Mouse (Mus musculus) left cerebral cortex, postnatal 14 days (tissue): ENCODE results near the gene Atp5d. TPM values are rescaled to one million over a fixed set of nuclear protein-coding genes. Genes with fewer than 3 reads are reported as not detected.

Source experiments
- DNase-seq, 2 experiments: peaks; one replicate each; pipeline ENCODE4 v3.0.0; 2021 to 2022; ENCODE audit warnings: low spot score in 2 of 2, mixed read lengths in 1 of 2
- intact Hi-C: fragments of 180-260 bp; cut with DNase I; formaldehyde crosslinking; loops from one replicate; pipeline ENCODE4 v1.15.1; 2025
- total RNA-seq, 2 experiments: library from RNA; stranded (reverse); gene quantifications; 2 replicates each; pipeline ENCODE4 v1.2.3; 2021

Gene Atp5d
- total RNA-seq, 2 experiments from 2014 or later, result 403 to 424 TPM

DNA sequence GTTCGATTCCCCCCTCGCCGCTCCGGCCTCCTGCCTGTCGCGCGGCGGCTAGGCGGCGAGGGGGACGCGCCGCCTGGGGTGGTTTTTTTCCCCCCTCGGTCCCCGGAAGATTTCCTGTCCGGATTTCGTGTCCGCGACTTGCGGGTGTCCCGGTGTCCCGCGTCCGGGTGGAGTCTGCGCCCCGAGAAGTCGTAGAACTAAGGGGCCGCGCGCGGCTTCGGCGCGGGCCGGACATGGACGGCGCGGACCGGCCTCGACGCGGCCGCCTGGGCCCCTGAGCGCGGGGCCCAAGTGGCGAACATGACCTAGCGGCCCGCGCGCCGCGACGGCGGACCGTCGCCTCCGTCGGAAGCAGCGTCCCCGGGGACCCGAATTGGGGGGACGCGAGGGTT, 22.5 kb upstream of the Atp5d start:
- intact Hi-C loops, result no loop called here
- DNase-seq, result no peak

DNA sequence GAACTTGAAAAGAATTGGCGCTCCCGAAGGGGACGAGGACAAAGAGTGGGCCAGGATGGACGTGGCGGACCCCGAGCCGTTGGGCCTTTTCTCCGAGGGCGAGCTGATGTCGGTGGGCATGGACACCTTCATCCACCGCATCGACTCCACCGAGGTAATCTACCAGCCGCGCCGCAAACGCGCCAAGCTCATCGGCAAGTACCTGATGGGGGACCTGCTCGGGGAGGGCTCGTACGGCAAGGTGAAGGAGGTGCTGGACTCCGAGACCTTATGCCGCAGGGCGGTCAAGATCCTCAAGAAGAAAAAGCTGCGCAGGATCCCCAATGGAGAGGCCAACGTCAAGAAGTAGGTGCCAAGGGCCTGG, 21.9 kb upstream of the Atp5d start:
- no peak for DNase-seq
- intact Hi-C loops, result no loop called here

DNA sequence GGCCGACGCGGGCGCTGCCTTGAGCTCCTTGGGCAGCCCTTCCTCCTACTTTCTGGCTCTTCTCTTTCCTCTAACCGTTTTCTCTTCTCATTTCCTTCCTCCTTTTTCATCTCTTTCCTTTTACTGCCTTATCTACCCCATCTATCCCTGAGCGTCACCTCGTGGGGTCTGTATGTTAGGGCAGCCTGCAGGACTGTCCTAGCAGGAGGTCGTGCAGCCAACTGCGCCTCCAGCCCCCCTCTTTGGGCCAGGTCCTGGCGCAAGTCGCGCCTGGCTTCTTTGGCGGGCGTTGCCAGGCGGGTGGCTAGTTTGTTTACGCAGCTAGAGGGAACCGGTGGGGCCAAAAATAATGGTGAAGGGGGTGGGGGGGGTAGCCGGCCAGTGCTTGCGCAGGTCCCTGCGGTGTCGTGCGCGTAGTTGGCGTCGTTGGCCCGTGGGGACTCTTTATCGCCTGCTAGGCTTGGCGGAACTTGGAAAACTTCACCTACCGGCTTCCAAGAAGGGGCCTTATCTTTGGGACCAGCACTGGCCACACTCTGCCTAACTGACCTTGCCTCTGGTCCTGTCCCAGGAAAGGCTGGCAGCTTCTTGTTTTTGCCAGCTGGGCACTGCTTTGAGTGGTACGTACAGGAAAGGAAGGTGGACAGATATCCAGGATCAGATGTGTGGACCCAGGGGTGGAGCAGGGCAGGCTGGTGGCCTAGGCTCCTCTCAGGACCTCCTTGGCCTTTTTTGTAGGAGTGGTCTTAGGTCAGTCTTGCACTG, 21.3 kb upstream of the Atp5d start:
- no peak for DNase-seq
- intact Hi-C loops, result no loop called here

DNA sequence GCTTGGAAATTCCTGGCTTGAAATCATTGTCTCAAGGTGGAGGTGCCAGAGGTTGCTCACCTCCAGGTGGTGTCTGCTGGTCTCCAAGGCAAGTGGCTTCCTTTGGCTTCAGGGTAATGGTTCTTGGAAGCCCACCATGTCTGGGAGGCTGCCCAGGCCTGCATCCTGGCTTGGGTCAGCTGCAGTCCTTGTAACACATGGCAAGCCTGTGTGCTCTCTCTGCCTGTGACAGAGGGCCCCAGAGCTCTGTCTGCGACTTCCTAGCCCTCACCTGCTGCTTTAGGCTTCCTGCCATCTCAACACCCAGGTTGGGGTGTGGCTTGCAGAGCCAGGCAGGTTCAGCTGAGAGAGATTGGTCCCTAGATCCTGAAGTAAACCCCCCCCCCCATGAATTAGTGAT, 20.7 kb upstream of the Atp5d start:
- intact Hi-C loops, result no loop called here

DNA sequence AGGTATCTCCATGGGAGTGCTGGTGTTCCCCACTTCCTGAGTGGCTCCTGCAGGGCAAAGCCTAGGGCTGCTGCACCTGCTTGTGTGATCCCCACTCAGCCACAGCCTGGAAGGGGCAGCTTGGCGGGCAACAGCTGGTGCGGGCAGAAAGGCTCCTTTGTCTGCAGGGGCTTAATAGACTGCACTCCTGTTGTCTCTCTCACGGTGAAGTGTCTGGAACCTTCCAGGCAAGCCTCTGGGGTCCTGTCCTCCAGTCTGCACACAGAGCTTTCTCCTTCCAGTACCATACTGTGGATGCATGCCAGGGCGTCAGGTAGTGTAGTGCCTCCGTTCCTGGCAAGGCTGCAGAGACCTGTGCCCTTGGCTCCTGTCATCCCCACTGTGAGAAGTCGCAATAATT, 19.9 kb upstream of the Atp5d start:
- DNase-seq, result no peak
- intact Hi-C loops, result no loop called here

More for the DNA sequence above, 20.7 kb upstream of the Atp5d start:
- no peak for DNase-seq

DNA sequence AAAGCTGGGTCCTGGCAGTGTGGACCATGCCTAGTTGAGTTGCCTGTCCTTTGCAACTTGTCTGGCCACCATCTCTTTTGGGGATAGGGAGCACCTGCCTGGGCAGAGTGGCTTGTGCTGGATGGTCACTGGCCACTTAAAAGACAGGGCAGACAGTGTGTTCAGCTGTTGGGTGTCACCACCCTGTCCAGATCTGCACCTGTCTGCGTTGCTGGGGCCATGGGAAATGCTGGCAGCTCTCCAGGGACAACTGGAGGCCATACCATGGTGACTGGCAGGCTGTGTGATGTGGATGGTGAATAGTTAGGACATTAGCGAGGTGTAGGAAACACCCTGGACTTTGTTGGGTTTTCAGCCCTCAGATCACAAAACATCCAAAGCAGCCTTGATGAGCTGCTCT, 18.3 kb upstream of the Atp5d start:
- intact Hi-C loops, result no loop called here
- DNase-seq, result no peak

DNA sequence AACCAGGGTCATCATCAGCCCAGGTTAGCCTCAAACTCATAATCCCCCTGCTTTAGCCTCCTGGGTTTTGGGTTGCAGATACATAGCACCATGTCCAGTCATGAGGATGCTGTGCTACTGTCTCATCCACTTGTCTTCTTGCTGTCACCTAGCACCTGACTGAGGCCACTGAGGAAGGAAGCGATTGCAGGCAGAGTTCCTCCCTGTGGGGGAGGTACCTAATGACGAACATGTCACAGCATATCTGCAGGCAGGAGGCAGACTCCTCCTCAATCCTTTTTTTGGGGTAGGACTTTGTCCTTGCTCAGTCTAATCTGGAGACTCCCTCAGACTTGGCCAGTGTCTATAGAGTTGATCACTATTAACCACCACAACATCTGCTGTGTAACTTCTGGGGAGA, 16.8 kb upstream of the Atp5d start:
- intact Hi-C loops, result no loop called here
- DNase-seq, result no peak

DNA sequence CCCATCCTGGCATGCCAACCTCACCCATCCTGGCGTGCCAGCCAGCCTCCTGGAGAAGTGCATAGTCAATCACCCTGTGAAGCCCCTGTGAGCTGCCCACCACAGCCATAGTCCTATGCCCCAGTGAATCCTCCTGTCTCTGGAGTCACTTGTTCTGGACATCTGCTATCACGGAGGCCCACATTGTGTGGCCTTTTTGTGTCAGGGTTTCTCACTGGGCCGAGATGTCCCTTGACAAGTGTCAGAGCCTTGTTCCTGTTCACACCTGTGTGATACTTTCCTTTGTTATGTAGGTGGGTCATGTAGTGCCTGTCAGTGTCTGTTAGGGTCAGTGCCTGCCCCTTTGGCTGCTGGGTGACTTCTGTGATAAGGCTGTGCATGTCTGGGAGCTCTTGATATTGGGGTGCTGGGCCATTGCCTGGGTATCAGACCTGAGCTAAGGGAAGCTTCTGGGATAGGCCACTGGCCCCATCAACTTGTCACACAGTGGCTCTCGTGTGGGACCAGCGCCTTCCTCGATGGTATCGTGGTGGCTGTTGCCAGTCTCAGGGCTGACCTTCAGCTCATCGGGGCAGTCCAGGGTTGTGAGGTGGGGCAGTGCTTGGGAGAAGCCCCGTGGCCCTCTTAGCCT, 14.4 kb upstream of the Atp5d start:
- intact Hi-C loops, result no loop called here

DNA sequence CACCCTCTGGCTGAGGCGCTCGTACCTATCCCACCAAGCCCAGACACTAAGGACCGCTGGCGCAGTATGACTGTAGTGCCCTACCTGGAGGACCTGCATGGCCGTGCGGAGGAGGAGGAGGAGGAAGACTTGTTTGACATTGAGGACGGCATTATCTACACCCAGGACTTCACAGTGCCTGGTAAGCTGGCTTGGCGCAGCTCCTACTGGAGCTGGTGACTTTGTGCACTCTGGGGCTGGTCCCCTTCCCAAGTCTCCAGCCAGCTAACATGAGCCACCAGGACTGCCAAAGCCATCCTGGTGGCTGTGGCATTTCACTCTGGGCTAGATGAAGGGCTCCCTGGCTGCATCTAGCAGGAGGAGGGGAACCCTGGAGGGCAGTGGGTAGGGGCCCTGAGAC, 10.5 kb upstream of the Atp5d start:
- intact Hi-C loops, result no loop called here
- DNase-seq, result no peak

More for the DNA sequence above, 14.4 kb upstream of the Atp5d start:
- DNase-seq, result no peak

DNA sequence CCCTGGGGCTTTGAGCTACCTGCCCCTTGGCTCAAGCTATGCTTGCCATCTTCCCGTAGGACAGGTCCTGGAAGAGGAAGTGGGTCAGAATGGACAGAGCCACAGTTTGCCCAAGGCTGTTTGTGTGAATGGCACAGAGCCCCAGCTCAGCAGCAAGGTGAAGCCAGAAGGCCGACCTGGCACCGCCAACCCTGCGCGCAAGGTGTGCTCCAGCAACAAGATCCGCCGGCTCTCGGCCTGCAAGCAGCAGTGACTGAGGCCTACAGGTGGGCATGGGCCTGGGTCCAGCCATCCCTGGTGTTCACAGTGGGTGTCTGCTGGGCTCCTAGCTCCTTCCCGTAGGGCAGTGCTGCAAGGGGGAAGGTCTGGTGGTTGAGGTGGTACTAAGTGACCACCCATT, 8.6 kb upstream of the Atp5d start:
- intact Hi-C loops, result no loop called here
- peak in 1 of 2 experiments; percentile 37 for DNase-seq

DNA sequence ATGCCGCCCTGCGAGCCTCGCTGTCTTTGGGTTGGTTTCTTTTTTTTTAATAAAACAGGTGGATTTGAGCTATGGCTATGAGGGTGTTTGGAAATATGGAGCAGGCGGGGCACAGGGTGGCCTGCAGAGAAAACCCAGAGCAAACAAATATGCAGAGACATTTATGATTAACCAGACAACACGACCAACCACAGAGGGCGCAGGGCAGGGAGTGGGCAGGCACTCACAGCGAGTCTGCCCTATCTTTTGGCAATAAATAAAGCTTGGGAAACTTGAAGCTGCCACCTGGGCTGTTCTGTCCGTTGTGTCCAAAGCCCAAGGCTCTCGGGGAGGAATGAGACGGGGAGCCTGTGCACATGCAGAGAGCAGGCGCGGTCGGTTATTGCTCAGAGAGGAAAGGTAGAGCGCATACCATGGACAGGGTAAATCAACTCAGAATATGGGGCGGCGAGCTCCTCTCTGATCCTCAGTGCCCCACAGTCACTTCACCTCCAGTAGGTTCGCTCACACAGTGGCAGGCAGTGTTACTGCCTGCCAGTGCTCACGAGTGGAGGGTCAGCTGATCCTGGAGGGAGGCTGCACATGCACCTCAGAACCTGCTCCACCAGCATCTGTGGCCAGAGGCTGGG, 7.9 kb upstream of the Atp5d start:
- intact Hi-C loops, result no loop called here

DNA sequence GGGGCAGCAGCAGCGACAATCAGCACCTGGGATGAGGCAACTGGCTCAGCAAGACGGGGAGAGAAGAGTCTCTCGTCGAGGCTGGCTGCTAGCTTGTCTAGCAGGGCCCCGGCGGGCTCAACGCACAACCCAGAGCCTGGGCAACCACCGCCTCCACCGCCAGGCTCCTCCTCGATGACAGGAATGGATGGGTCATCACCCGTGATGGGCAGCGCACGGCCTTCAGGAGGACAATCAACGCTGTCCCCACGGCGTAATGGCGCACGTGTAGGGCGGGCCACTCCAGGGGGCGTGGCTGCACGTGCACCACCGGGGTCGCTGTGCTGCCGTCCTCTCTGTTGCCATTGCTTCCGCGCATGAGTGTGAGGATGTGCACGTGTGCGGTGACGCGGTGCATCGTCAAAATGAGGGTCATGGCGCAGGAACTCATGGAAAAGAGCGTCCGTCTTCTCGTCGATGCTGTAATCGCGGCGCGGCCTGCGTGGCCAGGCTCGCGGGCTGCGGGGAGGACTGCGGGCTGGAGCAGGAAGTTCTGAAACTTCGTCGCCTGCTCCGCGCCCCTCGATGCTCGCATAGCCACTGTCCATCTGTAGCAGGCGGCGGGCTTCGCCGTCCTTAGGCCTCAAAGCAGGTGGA, 7.0 kb upstream of the Atp5d start:
- intact Hi-C loops, result no loop called here
- DNase-seq, result peak; percentile 76 to 79

More for the DNA sequence above, 7.9 kb upstream of the Atp5d start:
- no peak for DNase-seq

DNA sequence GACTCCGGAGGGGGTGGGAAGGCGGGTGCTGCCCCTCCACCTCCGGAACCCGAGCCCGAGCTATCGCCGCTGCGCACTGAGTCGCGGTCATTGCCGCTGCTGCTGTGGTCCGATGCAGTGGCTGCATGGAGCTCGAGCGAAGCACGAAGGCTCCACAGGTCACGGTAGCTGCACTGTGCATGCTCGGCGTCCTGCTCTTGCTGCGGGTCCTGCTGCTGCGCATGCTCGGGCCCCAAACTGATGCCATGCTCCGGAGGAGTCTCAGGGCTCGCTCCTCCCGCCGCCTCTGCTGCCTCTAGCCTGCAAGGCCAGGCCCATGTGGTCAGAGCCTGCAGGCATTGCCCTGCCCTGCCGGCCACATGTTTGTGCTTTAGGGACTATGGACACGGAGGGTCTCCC, 6.5 kb upstream of the Atp5d start:
- intact Hi-C loops, result no loop called here
- no peak for DNase-seq

DNA sequence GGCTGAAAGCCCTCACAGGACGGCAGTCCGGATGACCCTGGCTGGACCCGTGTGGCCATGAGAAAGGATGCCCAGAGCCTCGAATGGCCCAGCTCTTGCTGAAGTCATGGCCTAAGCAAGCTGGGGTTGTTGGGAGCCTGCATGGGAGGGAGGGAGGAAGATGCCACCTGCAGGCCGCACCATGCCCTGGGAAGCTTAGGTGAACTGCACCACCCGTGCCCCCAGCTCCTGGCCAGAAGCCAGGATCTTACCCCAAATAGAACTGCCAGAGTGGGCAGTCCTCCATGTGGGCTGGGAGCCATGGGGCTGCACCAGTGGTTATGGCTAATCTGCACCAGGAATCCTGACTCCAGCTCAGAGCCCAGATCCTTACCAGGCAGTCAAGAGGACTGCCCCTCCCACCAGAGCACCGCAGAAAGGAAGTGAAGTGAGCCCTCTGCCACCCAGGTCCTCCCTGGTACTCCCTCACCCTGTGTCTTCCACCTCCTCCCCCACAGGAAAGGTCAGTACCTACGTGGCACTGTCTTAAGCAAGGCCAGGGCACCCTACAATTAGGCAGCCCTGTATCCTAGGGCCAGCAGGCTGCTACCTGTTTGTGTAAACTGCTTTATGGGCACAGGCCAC, 5.1 kb upstream of the Atp5d start:
- intact Hi-C loops, result no loop called here
- peak in 1 of 2 experiments; percentile 34 for DNase-seq

DNA sequence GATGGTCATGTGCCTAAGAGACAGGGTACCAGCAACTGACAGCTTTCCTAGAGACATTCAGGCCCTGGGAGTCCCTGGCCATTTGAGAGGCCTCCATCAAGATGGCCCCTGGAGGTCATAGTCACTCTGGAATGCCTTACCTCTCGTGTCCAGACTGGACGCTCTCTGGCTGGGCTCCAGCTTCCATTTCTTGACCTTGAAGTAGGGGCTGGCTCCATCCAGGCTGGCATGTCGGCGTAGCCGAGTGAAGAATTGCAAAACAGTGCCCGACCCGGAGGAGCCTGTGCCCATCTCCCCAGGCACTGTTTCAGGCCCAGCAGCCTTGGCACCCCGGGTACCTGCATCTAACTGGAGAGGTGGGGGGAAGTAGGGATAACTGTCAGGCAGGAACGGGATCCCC, 4.0 kb upstream of the Atp5d start:
- intact Hi-C loops, result no loop called here
- DNase-seq, result no peak

DNA sequence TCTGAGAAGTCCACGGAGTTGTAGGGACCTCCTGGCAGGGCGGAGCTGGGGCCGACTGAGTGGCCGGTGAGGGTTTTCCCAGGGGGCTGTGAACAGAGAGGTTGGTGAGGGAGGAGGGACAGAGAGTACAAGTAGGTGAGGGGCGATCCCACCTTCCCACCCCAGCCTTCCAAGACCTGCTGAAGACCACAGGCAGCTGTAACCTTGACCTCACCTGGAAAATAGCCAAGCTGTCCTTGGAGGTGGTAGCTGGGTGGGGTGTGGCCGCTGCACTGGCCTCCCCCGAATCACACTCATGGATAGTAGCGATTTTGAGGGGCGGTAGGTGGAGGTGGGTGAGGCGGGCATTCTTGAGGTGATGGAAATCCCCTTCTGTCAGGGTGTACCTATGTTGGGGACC, 3.3 kb upstream of the Atp5d start:
- no peak for DNase-seq
- intact Hi-C loops, result no loop called here

DNA sequence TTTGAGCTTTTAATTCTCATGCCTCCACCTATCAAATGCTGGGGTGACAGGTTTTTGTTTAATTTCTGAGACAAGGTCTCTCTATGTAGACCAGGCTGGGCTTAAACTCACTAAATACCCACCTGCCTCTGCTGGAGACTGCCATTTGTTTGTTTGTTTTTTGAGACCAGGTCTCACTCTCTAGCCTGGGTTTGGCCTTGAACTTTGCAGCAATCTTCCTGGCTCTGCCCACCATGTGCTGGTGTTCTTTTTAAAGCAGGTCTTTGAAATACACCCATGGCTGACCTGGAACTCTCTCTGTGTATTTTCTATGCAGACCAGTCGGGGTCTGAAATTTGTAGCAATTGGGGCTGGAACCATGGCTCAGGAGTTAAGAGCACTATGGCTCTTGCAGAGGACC, 2.8 kb upstream of the Atp5d start:
- intact Hi-C loops, result no loop called here
- DNase-seq, result no peak

DNA sequence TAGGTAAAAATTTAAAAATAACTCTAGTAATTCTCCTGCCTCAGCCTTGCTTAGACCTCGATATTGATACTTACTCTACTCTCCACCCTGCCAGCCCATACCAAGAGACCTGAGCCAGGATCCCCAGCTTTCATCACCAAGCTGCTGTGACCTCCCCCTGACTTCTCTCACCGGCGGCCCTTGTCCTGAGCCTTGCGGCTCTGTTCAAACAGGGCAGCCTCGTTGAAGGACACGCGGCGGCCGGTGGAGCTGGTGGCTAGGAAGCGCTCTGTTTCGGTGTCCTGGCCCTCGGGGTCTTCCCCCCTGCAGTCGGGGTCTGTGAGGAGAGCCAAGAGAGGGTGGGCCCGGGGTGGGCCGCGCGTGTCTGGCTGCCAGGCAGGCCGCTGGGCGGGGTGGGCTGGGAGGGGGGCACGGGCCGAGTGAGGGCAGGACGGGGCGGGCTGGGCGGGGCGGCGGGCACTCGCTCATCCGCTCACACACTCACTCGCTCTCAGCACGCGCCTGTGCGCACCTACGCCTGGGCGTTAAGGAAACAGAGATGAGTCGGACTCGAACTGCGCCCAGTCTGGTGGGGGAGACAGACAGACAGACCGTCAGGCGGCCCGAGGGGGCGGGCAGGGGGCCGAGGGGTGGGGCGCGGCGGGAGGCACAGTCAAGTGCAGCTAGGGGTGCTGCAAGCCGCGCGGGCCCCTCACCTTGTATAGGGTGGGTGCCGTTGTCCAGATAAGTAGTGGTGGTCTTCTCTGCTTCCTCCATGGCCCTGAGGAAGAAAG, 2.1 kb upstream of the Atp5d start:
- intact Hi-C loops, result no loop called here
- no peak for DNase-seq

DNA sequence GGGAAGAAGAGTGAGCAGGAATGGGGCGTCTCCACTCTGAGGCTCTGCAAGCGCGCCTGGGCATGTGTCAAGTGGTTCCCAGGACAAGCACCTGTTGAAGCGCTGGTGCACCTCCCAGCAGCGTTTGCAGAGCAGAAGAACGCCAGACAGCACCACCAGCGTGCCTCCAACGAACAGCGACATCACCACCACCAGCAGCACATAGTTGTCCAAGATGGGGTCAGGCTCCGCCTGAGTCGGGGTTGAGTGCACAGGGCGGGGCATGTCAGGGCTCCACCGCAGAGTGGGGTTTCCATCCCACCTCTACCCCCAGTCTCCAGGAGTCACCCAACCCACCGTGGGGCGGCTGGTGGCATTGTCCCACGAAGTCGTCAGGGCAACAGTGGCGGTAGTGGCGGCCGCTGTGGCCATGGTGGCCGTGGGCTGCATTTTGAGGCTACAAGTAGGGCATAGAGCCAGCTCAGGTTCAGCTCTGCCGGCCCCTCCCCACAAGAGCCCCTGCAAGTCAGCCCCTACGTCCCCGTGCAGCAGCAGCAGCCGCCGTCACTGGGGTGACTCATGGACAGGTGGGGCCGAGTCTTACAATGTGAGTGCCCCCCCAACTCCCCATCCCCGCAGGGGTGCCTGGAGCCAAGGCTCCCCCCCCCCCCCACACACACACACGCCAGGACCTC, 1.3 kb upstream of the Atp5d start:
- peak; percentile 46 to 72 for DNase-seq
- intact Hi-C loops, result no loop called here
